Mouse (Mus musculus) kidney, adult 18-20 months (tissue): ENCODE measurements around the gene Snapin.

Experiments
- DNase-seq: peaks from one replicate; pipeline ENCODE4 v3.0.0; 2021

Gene Snapin

GRCm38 (mm10) chr3:90503444-90503843, 12.6 kb upstream of the Snapin start:
- DNase-seq, result no peak

GRCm38 (mm10) chr3:90497597-90497996, 6.8 kb upstream of the Snapin start:
- DNase-seq, result no peak

- DNase-seq, result no peak
These were observed 5.2 kb upstream of the Snapin start for GRCm38 (mm10) chr3:90495850-90496525.

- DNase-seq, result no peak
These were observed 3.2 kb upstream of the Snapin start for GRCm38 (mm10) chr3:90493831-90494540.

GRCm38 (mm10) chr3:90491350-90491749, 517 bp upstream of the Snapin start:
- DNase-seq, result no peak

- no peak for DNase-seq
These were observed 2.3 kb downstream of the Snapin start for GRCm38 (mm10) chr3:90488576-90488975.

- no peak for DNase-seq
These were observed 3.8 kb downstream of the Snapin start for GRCm38 (mm10) chr3:90486998-90487397.

GRCm38 (mm10) chr3:90475831-90476611, 14.8 kb downstream of the Snapin start, which contains the start of gene Ilf2:
Ilf2 (plus strand) TSS chr3:90476126.
- peak; percentile 95 for DNase-seq

GRCm38 (mm10) chr3:90475151-90475830, 15.5 kb downstream of the Snapin start:
- no peak for DNase-seq

GRCm38 (mm10) chr3:90472213-90472612, 18.6 kb downstream of the Snapin start:
- DNase-seq, result peak; percentile 46

- no peak for DNase-seq
These were observed 23.1 kb downstream of the Snapin start for GRCm38 (mm10) chr3:90467618-90468300.

- peak; percentile 70 for DNase-seq
These were observed 24.5 kb downstream of the Snapin start for GRCm38 (mm10) chr3:90466311-90466766.

GRCm38 (mm10) chr3:90465686-90466310, 25.0 kb downstream of the Snapin start, which contains the start of gene Npr1:
Npr1 (minus strand) TSS chr3:90465866.
- DNase-seq, result peak; percentile 52

- DNase-seq, result peak; percentile 63
These were observed 25.6 kb downstream of the Snapin start for GRCm38 (mm10) chr3:90465081-90465685.

GRCm38 (mm10) chr3:90464552-90465080, 26.2 kb downstream of the Snapin start:
- peak; percentile 40 for DNase-seq

GRCm38 (mm10) chr3:90462579-90462978, 28.3 kb downstream of the Snapin start:
- DNase-seq, result no peak

GRCm38 (mm10) chr3:90461935-90462334, 28.9 kb downstream of the Snapin start:
- no peak for DNase-seq

GRCm38 (mm10) chr3:90460315-90460714, 30.5 kb downstream of the Snapin start:
- no peak for DNase-seq

GRCm38 (mm10) chr3:90459727-90460126, 31.1 kb downstream of the Snapin start:
- DNase-seq, result no peak

GRCm38 (mm10) chr3:90454931-90455330, 35.9 kb downstream of the Snapin start:
- DNase-seq, result no peak
